Mouse (Mus musculus) hindbrain, embryonic 16.5 days (tissue): ENCODE data around the gene Atxn1. TPM values are rescaled to one million over a fixed set of nuclear protein-coding genes. Genes with fewer than 3 reads are reported as not detected.

ENCODE experiments used
- ATAC-seq: fragments of 200-750 bp; cut with Nextera tagmentation; 2 replicates; pipeline ENCODE4 v1.8.0; 2017; ENCODE audit warnings: moderate TSS enrichment, moderate library complexity
- H3K27ac ChIP-seq: fragments of 300-500 bp; sonication (generic); 2 replicates; pipeline ENCODE4 v1.5.1; 2014; ENCODE audit warnings: low read depth, mild to moderate bottlenecking, control low read depth, low read length, moderate library complexity
- H3K27me3 ChIP-seq: fragments of 300-500 bp; sonication (generic); replicated peaks from 2 replicates; pipeline ENCODE4 v1.6.1; 2014; ENCODE audit warnings: low read length; ENCODE audit not compliant: control insufficient read depth, insufficient read depth
- H3K36me3 ChIP-seq: fragments of 300-500 bp; sonication (generic); 2 replicates; pipeline ENCODE4 v1.6.1; 2014; ENCODE audit warnings: mild to moderate bottlenecking, low read length, moderate library complexity, mixed read lengths; ENCODE audit not compliant: control insufficient read depth, insufficient read depth
- H3K4me1 ChIP-seq: fragments of 300-500 bp; sonication (generic); 2 replicates; pipeline ENCODE4 v1.6.1; 2014; ENCODE audit warnings: low read depth, low read length; ENCODE audit not compliant: control insufficient read depth, insufficient read depth
- H3K4me2 ChIP-seq: fragments of 300-500 bp; sonication (generic); 2 replicates; pipeline ENCODE4 v1.6.1; 2014; ENCODE audit warnings: mild to moderate bottlenecking, low read length, control low read depth, moderate library complexity
- H3K4me3 ChIP-seq: fragments of 300-500 bp; sonication (generic); 2 replicates; pipeline ENCODE4 v1.5.1; 2014; ENCODE audit warnings: mild to moderate bottlenecking, low read length, control low read depth, moderate library complexity
- H3K9ac ChIP-seq: fragments of 300-500 bp; sonication (generic); 2 replicates; pipeline ENCODE4 v1.6.1; 2014; ENCODE audit warnings: low read depth, mild to moderate bottlenecking, control low read depth, low read length, moderate library complexity
- H3K9me3 ChIP-seq: fragments of 300-500 bp; sonication (generic); 2 replicates; pipeline ENCODE4 v1.6.1; 2014; ENCODE audit warnings: mild to moderate bottlenecking, low read length, moderate library complexity; ENCODE audit not compliant: control insufficient read depth
- WGBS: fragments of 180-500 bp; shearing (Covaris S2); extraction: QIAGEN DNeasy Blood & Tissue Kit; methylation state at CpG from one replicate; pipeline ENCODE4 v1.1.7; 2014; 5-methylcytosine and 5-hydroxymethylcytosine counted together
- polyA plus RNA-seq: library from polyadenylated mRNA; unstranded; fragments of >200 nt; fragmentation: Nextera tagmentation; extraction: Ambion mirVana; gene quantifications from 2 replicates; pipeline ENCODE4 v1.2.1, GENCODE M21; 2015

Atxn1 gene
- polyA plus RNA-seq, 1 experiment from 2014 or later, result 8.3 TPM

DNA sequence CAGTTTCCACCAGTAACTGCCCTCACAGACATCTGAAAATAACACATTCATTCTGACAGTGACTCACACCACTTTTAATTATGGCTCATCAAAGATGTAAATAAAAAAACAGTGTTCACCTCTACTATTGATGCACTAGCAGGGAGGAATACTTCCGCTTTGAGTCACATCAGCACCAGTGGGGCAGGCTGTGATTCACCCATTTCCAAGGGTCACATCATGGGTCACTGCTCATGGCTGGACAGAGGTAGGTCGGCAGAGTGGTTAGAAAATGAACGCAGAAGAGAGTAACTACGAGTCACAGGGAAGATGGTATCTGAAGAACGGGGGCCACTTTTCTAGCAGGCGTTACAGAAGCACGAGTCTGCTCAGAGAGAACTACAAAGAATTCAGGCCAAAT lies 124.9 kb downstream of the Atxn1 start:
- ATAC-seq, result no peak
- H3K27me3 ChIP-seq, result no peaks in the 10 kb centered on the region
- H3K4me2 ChIP-seq, result no peak overlapping the region
- H3K27ac ChIP-seq, result no peak overlapping the region
- no peaks in the 10 kb centered on the region for H3K36me3 ChIP-seq
- no peaks in the 10 kb centered on the region for H3K9me3 ChIP-seq
- H3K9ac ChIP-seq, result no peak overlapping the region
- H3K4me3 ChIP-seq, result no peak overlapping the region
- 68% methylated on average over 7 of the region's 7 CpGs for WGBS
- no peaks in the 10 kb centered on the region for H3K4me1 ChIP-seq

- H3K27me3 ChIP-seq, result no peaks in the 10 kb centered on the region
- 94% methylated on average over 8 of the region's 8 CpGs for WGBS
- H3K4me2 ChIP-seq, result no peak overlapping the region
- no peak overlapping the region for H3K27ac ChIP-seq
- H3K9ac ChIP-seq, result no peak overlapping the region
- no peaks in the 10 kb centered on the region for H3K4me1 ChIP-seq
- no peak overlapping the region for H3K4me3 ChIP-seq
- no peaks in the 10 kb centered on the region for H3K36me3 ChIP-seq
- H3K9me3 ChIP-seq, result no peaks in the 10 kb centered on the region
- ATAC-seq, result no peak
Observed at GRCm38 (mm10) chr13:45837609-45838220, 127.1 kb downstream of the Atxn1 start.

- H3K4me1 ChIP-seq, result no peaks in the 10 kb centered on the region
- H3K4me3 ChIP-seq, result no peak overlapping the region
- WGBS, result 93% methylated on average over 15 of the region's 15 CpGs
- no peaks in the 10 kb centered on the region for H3K36me3 ChIP-seq
- ATAC-seq, result no peak
- H3K27ac ChIP-seq, result no peak overlapping the region
- H3K9me3 ChIP-seq, result no peaks in the 10 kb centered on the region
- H3K9ac ChIP-seq, result no peak overlapping the region
- no peak overlapping the region for H3K4me2 ChIP-seq
- no peaks in the 10 kb centered on the region for H3K27me3 ChIP-seq
Observed at GRCm38 (mm10) chr13:45836377-45837054, 128.3 kb downstream of the Atxn1 start.

- no peaks in the 10 kb centered on the region for H3K4me1 ChIP-seq
- H3K9ac ChIP-seq, result no peak overlapping the region
- H3K27ac ChIP-seq, result no peak overlapping the region
- 91% methylated on average over 2 of the region's 2 CpGs for WGBS
- ATAC-seq, result no peak
- H3K4me2 ChIP-seq, result no peak overlapping the region
- H3K27me3 ChIP-seq, result no peaks in the 10 kb centered on the region
- no peaks in the 10 kb centered on the region for H3K36me3 ChIP-seq
- no peak overlapping the region for H3K4me3 ChIP-seq
- no peaks in the 10 kb centered on the region for H3K9me3 ChIP-seq
Observed at GRCm38 (mm10) chr13:45834300-45834699, 130.5 kb downstream of the Atxn1 start.

GRCm38 (mm10) chr13:45832695-45833350 lies 132.0 kb downstream of the Atxn1 start:
- Histone ChIP-seq H3K9me3 (no peaks in the 10 kb centered on the region), H3K4me3 (no peak overlapping the region), H3K27me3 (no peaks in the 10 kb centered on the region), H3K9ac (no peak overlapping the region), H3K4me1 (no peaks in the 10 kb centered on the region), H3K36me3 (no peaks in the 10 kb centered on the region), H3K27ac (no peak overlapping the region), H3K4me2 (no peak overlapping the region)
- 82% methylated on average over 11 of the region's 11 CpGs for WGBS
- no peak for ATAC-seq

DNA sequence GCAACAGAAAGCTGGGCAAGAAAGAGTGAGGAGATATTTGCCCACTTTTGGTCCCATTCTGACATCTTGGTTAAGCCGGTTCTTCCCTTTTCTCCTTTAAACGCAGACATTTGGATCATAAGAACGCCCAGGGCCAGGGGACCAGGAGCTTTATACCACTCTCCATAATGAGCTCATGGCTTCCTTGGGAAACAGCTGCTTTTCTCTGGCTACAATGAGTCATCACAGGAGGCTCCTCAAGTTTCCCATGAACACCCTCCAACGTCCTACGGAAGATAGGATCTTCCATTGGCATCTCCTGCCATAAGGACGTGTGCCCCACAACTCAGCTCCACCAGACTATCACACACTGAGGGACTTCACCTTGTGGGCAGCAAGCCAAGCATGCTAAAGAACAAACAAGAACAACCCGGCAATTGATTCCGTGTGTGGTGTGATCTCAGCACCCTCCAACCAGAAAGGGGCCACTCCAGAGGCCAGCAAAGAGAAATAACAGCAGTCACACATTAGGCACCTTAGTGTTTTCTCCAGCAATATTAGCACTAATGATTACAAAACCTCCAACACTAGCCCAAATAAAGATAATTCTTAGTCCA lies 135.4 kb downstream of the Atxn1 start:
- Histone ChIP-seq H3K36me3 (no peaks in the 10 kb centered on the region), H3K27ac (no peak overlapping the region), H3K27me3 (no peaks in the 10 kb centered on the region), H3K9ac (no peak overlapping the region), H3K4me3 (no peak overlapping the region), H3K4me2 (no peak overlapping the region), H3K9me3 (no peaks in the 10 kb centered on the region), H3K4me1 (peaks cover 4% of the 10 kb centered on the region; the same call in 1 of the 2 replicates)
- 90% methylated on average over 8 of the region's 8 CpGs for WGBS
- ATAC-seq, result no peak

- Histone ChIP-seq H3K9me3 (no peaks in the 10 kb centered on the region), H3K4me3 (no peak overlapping the region), H3K4me2 (no peak overlapping the region), H3K9ac (no peak overlapping the region), H3K36me3 (no peaks in the 10 kb centered on the region), H3K27me3 (no peaks in the 10 kb centered on the region), H3K4me1 (peaks cover 4% of the 10 kb centered on the region; the same call in 1 of the 2 replicates), H3K27ac (no peak overlapping the region)
- no peak for ATAC-seq
- WGBS, result 78% methylated on average over 7 of the region's 7 CpGs
Observed at GRCm38 (mm10) chr13:45828035-45828434, 136.8 kb downstream of the Atxn1 start.

GRCm38 (mm10) chr13:45827619-45828018 lies 137.2 kb downstream of the Atxn1 start:
- Histone ChIP-seq H3K4me1 (peaks cover 4% of the 10 kb centered on the region; the same call in 1 of the 2 replicates), H3K27ac (no peak overlapping the region), H3K36me3 (no peaks in the 10 kb centered on the region), H3K9ac (no peak overlapping the region), H3K4me2 (no peak overlapping the region), H3K9me3 (no peaks in the 10 kb centered on the region), H3K27me3 (no peaks in the 10 kb centered on the region), H3K4me3 (no peak overlapping the region)
- 51% methylated on average over 4 of the region's 4 CpGs for WGBS
- peak; percentile 50; the same call in 1 of the 2 replicates for ATAC-seq

DNA sequence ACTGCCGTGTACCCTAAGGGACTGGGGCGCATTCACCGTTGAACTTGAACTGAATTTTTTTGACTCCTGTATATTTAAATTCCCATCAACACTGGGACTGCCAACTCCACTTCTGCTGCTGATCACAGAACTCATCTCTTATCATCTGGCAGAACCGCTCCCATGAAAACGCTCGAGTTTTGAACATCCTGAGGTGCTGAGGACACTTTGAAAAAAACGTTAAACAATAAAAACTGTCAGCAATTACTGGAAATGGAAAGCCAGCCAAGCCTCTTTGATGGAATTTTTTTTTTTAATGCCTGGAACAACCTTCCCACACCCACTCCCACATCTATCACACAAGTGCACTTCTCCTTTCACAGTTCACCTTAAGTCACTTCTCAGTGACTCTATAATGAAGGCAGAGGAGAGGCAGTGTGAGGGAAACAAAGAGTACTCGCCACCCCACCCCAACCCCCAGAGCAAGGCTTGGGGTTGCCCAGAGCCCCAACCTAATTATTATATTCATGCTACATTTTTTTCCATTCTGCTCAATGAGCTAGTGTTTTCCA lies 137.7 kb downstream of the Atxn1 start:
- H3K9me3 ChIP-seq, result no peaks in the 10 kb centered on the region
- H3K9ac ChIP-seq, result no peak overlapping the region
- no peaks in the 10 kb centered on the region for H3K36me3 ChIP-seq
- no peaks in the 10 kb centered on the region for H3K27me3 ChIP-seq
- H3K27ac ChIP-seq, result no peak overlapping the region
- 77% methylated on average over 8 of the region's 8 CpGs for WGBS
- no peak overlapping the region for H3K4me2 ChIP-seq
- ATAC-seq, result no peak
- no peak overlapping the region for H3K4me3 ChIP-seq
- H3K4me1 ChIP-seq, result peaks cover 4% of the 10 kb centered on the region; the same call in 1 of the 2 replicates
